Mouse (Mus musculus) forebrain, embryonic 11.5 days (tissue): Measurements from ENCODE around the gene Arid1b. TPM values are rescaled to one million over a fixed set of nuclear protein-coding genes. Genes with fewer than 3 reads are reported as not detected.

ENCODE experiments used
- ATAC-seq: fragments of 200-750 bp; cut with Nextera tagmentation; replicated peaks from 2 replicates; pipeline ENCODE4 v1.8.0; 2017; ENCODE audit warnings: moderate TSS enrichment; ENCODE audit not compliant: low FRiP score
- DNase-seq: peaks from one replicate; pipeline ENCODE4 v3.0.0-alpha.2; 2017; ENCODE audit warnings: low spot score
- H3K27ac ChIP-seq: fragments of 300-500 bp; sonication (generic); 2 replicates; pipeline ENCODE4 v1.5.1; 2014; ENCODE audit warnings: low read depth, low read length
- H3K27me3 ChIP-seq: fragments of 300-500 bp; sonication (generic); 2 replicates; pipeline ENCODE4 v1.6.1; 2014; ENCODE audit warnings: mild to moderate bottlenecking, low read length, mixed read lengths; ENCODE audit not compliant: control insufficient read depth, insufficient read depth
- H3K36me3 ChIP-seq: fragments of 300-500 bp; sonication (generic); 2 replicates; pipeline ENCODE4 v1.6.1; 2014; ENCODE audit warnings: mild to moderate bottlenecking, low read length, moderate library complexity, mixed read lengths; ENCODE audit not compliant: control insufficient read depth, insufficient read depth
- H3K4me1 ChIP-seq: fragments of 300-500 bp; sonication (generic); replicated peaks from 2 replicates; pipeline ENCODE4 v1.6.1; 2014; ENCODE audit warnings: low read length, mixed read lengths; ENCODE audit not compliant: control insufficient read depth, insufficient read depth
- H3K4me2 ChIP-seq: fragments of 300-500 bp; sonication (generic); 2 replicates; pipeline ENCODE4 v1.6.1; 2014; ENCODE audit warnings: low read depth, mild to moderate bottlenecking, low read length, moderate library complexity, mixed read lengths; ENCODE audit not compliant: severe bottlenecking
- H3K4me3 ChIP-seq: fragments of 300-500 bp; sonication (generic); 2 replicates; pipeline ENCODE4 v1.5.1; 2014; ENCODE audit warnings: low read depth, low read length
- H3K9ac ChIP-seq: fragments of 300-500 bp; sonication (generic); 2 replicates; pipeline ENCODE4 v1.6.1; 2014; ENCODE audit warnings: low read length
- H3K9me3 ChIP-seq: fragments of 300-500 bp; sonication (generic); 2 replicates; pipeline ENCODE4 v1.6.1; 2016; ENCODE audit warnings: low read length, mixed read lengths; ENCODE audit not compliant: control insufficient read depth
- WGBS: fragments of 180-500 bp; shearing (Covaris S2); extraction: QIAGEN DNeasy Blood & Tissue Kit; methylation state at CpG from one replicate; pipeline ENCODE4 v1.1.7; 2014; 5-methylcytosine and 5-hydroxymethylcytosine counted together
- polyA plus RNA-seq: library from polyadenylated mRNA; unstranded; fragments of >200 nt; fragmentation: Nextera tagmentation; extraction: Ambion mirVana; gene quantifications from 2 replicates; pipeline ENCODE4 v1.2.1, GENCODE M21; 2014

The Arid1b gene
- polyA plus RNA-seq = 15.5 and 16.3 TPM in 2 replicates

DNA sequence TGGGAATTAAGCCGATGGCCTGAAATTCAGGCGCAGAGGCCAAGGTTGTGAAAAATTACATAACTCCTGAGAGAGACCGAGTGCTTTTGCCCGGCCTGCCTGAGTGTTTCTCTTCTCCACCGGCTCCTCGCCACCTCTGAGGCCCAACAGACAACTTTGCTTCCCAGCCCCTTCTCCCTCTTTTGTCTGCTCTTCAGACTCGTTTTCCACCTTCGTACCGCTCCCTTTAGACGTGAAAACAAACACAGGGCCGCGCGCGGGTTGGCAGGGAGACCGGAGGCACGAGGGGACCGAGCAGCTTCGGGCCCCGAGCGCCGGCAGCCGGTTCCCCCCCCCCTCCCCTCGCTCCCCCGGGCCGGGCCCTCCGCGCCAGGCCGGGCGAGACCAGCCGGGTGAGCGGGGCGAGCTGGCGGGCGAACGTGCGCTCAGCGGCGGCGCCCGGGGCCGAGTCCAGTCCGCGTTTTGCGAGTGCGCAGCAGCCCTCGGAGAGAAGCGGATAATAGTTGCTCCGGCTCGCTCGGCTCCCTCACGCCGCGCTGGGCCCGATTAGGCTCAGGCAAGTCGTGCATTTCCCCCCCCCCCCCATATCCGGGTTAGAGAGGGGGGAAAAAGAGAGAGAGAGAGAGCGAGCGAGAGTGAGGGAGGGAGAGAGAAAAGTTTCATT, at the start of gene Arid1b:
Gene Arid1b, plus strand, starts transcription at position 493 of the 664 bp plus-strand sequence.
- Histone ChIP-seq H3K4me3 (peak within 1 kb of the TSS; percentile 98), H3K9ac (peak within 1 kb of the TSS; percentile 100), H3K27ac (peak within 1 kb of the TSS; percentile 100), H3K4me1 (peaks cover 8% of the 10 kb centered on the region; the same call in 1 of the 2 replicates), H3K27me3 (peaks cover under 1% of the 10 kb centered on the region), H3K36me3 (no peaks in the 10 kb centered on the region), H3K9me3 (no peaks in the 10 kb centered on the region), H3K4me2 (peak within 1 kb of the TSS; percentile 67)
- ATAC-seq (peak; percentile 75), DNase-seq (peak; percentile 96)
- under 1% methylated on average over 57 of the region's 58 CpGs for WGBS

DNA sequence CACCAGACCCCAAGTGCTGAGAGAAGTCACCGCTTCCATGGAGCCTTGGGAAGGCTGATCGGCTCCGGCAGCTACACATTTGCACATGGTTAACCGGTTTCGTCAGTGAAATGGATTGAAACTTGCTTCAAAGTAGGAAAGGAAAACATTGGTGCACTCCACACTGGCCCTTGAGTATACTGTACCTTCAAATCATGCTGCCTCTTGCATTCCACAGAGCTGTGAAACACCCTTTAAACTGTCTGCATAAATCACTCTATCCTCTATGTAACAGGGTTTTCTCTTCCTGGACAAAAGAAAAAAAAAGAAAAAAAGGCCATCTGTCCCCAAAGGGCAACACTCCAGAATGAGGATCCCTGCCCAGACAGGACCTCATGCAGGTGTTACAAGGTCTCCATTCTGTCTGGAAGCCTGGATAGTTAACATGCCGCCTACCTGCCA, 48.8 kb upstream of the Arid1b start:
- no peak overlapping the region for H3K4me2 ChIP-seq
- H3K27ac ChIP-seq = no peak overlapping the region
- H3K4me3 ChIP-seq = no peak overlapping the region
- H3K36me3 ChIP-seq = no peaks in the 10 kb centered on the region
- DNase-seq = no peak
- no peaks in the 10 kb centered on the region for H3K9me3 ChIP-seq
- no peaks in the 10 kb centered on the region; the same call in 1 of the 2 replicates for H3K27me3 ChIP-seq
- ATAC-seq = no peak
- no peak overlapping the region for H3K9ac ChIP-seq
- WGBS = 64% methylated on average over 6 of the region's 6 CpGs
- peaks cover 12% of the 10 kb centered on the region; the same call in 1 of the 2 replicates for H3K4me1 ChIP-seq

- Histone ChIP-seq H3K27ac (no peak overlapping the region), H3K27me3 (no peaks in the 10 kb centered on the region; the same call in 1 of the 2 replicates), H3K9me3 (no peaks in the 10 kb centered on the region), H3K36me3 (no peaks in the 10 kb centered on the region), H3K4me2 (0 out of 2 replicates have a peak overlapping the region, but pooled peaks have one; percentile 19), H3K9ac (no peak overlapping the region), H3K4me3 (no peak overlapping the region), H3K4me1 (peaks cover 10% of the 10 kb centered on the region; the same call in 1 of the 2 replicates)
- WGBS = 23% methylated on average over 11 of the region's 11 CpGs
- ATAC-seq = no peak
- peak; percentile 65 for DNase-seq
These were observed 48.2 kb upstream of the Arid1b start for GRCm38 (mm10) chr17:4945871-4946331.

- DNase-seq (peak; percentile 52), ATAC-seq (no peak)
- no peak overlapping the region for H3K27ac ChIP-seq
- H3K9ac ChIP-seq = no peak overlapping the region
- H3K9me3 ChIP-seq = no peaks in the 10 kb centered on the region
- peak overlapping the region; percentile 29; the same call in 1 of the 2 replicates for H3K4me2 ChIP-seq
- no peaks in the 10 kb centered on the region for H3K36me3 ChIP-seq
- WGBS = 16% methylated on average over 12 of the region's 12 CpGs
- H3K4me3 ChIP-seq = no peak overlapping the region
- no peaks in the 10 kb centered on the region; the same call in 1 of the 2 replicates for H3K27me3 ChIP-seq
- H3K4me1 ChIP-seq = peaks cover 9% of the 10 kb centered on the region; the same call in 1 of the 2 replicates
These were observed 47.6 kb upstream of the Arid1b start for GRCm38 (mm10) chr17:4946421-4946974.

DNA sequence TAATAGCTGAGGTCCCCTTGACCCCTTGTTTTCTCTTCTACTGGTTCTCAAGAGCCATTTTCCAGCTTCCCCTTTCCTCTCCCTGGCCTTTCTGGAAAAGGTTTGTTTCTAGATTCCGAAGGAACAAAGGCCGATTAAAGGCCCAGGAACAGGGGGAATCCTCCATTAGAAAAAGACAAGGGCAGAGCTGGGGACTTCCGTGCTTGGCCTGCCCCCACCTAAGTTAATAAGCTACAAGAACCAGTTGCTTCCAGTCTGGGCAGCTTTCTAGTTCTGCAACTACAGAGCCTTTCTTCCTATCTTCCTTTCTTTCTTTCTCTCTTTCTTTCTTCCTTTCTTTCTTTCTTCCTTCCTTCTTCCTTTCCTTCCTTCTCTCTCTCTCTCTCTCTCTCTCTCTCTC, 47.1 kb upstream of the Arid1b start:
- 27% methylated on average over 3 of the region's 3 CpGs for WGBS
- Histone ChIP-seq H3K9me3 (no peaks in the 10 kb centered on the region), H3K36me3 (no peaks in the 10 kb centered on the region), H3K4me3 (no peak overlapping the region), H3K4me2 (no peak overlapping the region), H3K27me3 (no peaks in the 10 kb centered on the region; the same call in 1 of the 2 replicates), H3K9ac (no peak overlapping the region), H3K27ac (no peak overlapping the region), H3K4me1 (peaks cover 8% of the 10 kb centered on the region; the same call in 1 of the 2 replicates)
- DNase-seq = no peak
- ATAC-seq = no peak

DNA sequence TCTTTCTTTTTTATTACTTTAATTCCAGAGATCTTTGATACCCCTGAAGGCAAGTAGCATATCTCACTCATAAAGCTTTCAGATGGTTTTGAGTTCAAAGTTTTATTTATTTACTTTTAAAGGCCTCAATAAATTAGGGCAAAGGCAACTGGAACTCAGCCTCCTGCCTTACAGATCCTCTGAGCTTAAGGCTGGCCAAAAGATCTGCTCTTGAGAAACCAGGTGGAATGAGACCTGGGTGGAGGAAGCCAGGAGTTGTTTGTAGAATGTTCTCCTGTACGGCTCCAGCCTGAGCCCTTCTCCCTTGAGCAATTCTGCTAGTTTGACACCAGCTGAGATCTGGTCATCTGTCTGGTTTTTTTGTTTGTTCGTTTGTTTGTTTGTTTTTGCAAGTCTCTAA, 46.7 kb upstream of the Arid1b start:
- Histone ChIP-seq H3K36me3 (no peaks in the 10 kb centered on the region), H3K27me3 (no peaks in the 10 kb centered on the region; the same call in 1 of the 2 replicates), H3K4me3 (no peak overlapping the region), H3K9ac (no peak overlapping the region), H3K4me2 (no peak overlapping the region), H3K4me1 (peaks cover 8% of the 10 kb centered on the region; the same call in 1 of the 2 replicates), H3K27ac (no peak overlapping the region), H3K9me3 (no peaks in the 10 kb centered on the region)
- ATAC-seq = no peak
- WGBS = 74% methylated on average over 2 of the region's 2 CpGs
- no peak for DNase-seq

GRCm38 (mm10) chr17:4948501-4948900, 45.6 kb upstream of the Arid1b start:
- Histone ChIP-seq H3K27me3 (no peaks in the 10 kb centered on the region; the same call in 1 of the 2 replicates), H3K9me3 (no peaks in the 10 kb centered on the region), H3K9ac (no peak overlapping the region), H3K4me1 (peaks cover 8% of the 10 kb centered on the region; the same call in 1 of the 2 replicates), H3K27ac (no peak overlapping the region), H3K36me3 (no peaks in the 10 kb centered on the region), H3K4me3 (no peak overlapping the region), H3K4me2 (no peak overlapping the region)
- WGBS = 51% methylated on average over 3 of the region's 3 CpGs
- DNase-seq (no peak), ATAC-seq (no peak)

- Histone ChIP-seq H3K9me3 (no peaks in the 10 kb centered on the region), H3K27me3 (no peaks in the 10 kb centered on the region), H3K27ac (no peak overlapping the region), H3K4me1 (no peaks in the 10 kb centered on the region), H3K36me3 (no peaks in the 10 kb centered on the region), H3K9ac (no peak overlapping the region), H3K4me2 (no peak overlapping the region), H3K4me3 (no peak overlapping the region)
- DNase-seq (no peak), ATAC-seq (no peak)
- 54% methylated on average over 4 of the region's 4 CpGs for WGBS
These were observed 39.7 kb upstream of the Arid1b start for GRCm38 (mm10) chr17:4954431-4954830.
